8 mouse cellular contexts compared by ENCODE assay signal in genomic region chr17:53596314-53596882, GRCm38 (mm10). TPM values are rescaled to one million over a fixed set of nuclear protein-coding genes. Genes with fewer than 3 reads are reported as not detected.
A peak's percentile ranks its signal among the peaks of the same experiment; 100 is the strongest.
DNase-seq lines count a peak whose midpoint lies in the region; ATAC-seq lines count a peak whose summit lies in the region.

No protein-coding gene starts in this region.

- H3K4me3 ChIP-seq in heart, embryonic 13.5 days, result no peak overlapping the region

- H3K27ac ChIP-seq in heart, embryonic 13.5 days (replicated peaks), result peak overlapping the region; percentile 77

- no peak overlapping the region for H3K9ac ChIP-seq in heart, embryonic 13.5 days

- peaks cover 41% of the 10 kb centered on the region for H3K4me1 ChIP-seq in heart, embryonic 13.5 days

- no peaks in the 10 kb centered on the region for H3K36me3 ChIP-seq in heart, embryonic 13.5 days

- H3K9me3 ChIP-seq in heart, embryonic 13.5 days, result no peaks in the 10 kb centered on the region

- peak; percentile 94 for ATAC-seq in erythroblast, adult 5-6 weeks (replicated peaks; ENCODE audit: low FRiP score, poor library complexity, severe bottlenecking)
- ATAC-seq in heart, embryonic 13.5 days (ENCODE audit: extremely low read depth, insufficient number of reproducible peaks, low FRiP score, low TSS enrichment), result no peak

- H3K27me3 ChIP-seq in heart, embryonic 13.5 days (replicated peaks), result no peaks in the 10 kb centered on the region

- no peak overlapping the region for H3K4me2 ChIP-seq in heart, embryonic 13.5 days

- 18% methylated on average over 3 of the region's 3 CpGs for WGBS in heart, embryonic 13.5 days

- DNase-seq in urinary bladder, postnatal 14 days (ENCODE audit: low spot score), result peak; percentile 57
- DNase-seq in urinary bladder, adult 2 months (ENCODE audit: low spot score), result no peak
- peak; percentile 50 to 70 for DNase-seq in layer of hippocampus, postnatal 14 days (ENCODE audit: low spot score in 2 of 2)
- peak; percentile 61 for DNase-seq in lung, postnatal 25 days (ENCODE audit: low spot score)
- DNase-seq in right cerebral cortex, postnatal 25 days, result peak; percentile 29
- DNase-seq in T-cell, adult 2 months (ENCODE audit: low spot score), result no peak

RNA-seq across cellular contexts. Expression of gene Kat2b, which starts 29.7 kb away (rescaled TPM):
- polyA plus RNA-seq in urinary bladder, adult 2 months (2012; rRNA removed), result 31.5 and 35.5 TPM in 2 replicates
- total RNA-seq in erythroblast, adult 5-6 weeks (2015; ENCODE audit: low replicate concordance), result 19.0 and 27.9 TPM in 2 replicates
- 30.8 and 42.5 TPM in 2 replicates for total RNA-seq in erythroblast, adult 5-6 weeks (2017; ENCODE audit: low replicate concordance)
- 7.4 and 8.1 TPM in 2 replicates for polyA plus RNA-seq in heart, embryonic 13.5 days (2015; fragmentation: Nextera tagmentation; extraction: Ambion mirVana)
- 10 to 100 TPM; 13.4 to 15.5 TPM for total RNA-seq in layer of hippocampus, postnatal 14 days (2021)

RNA-seq across cellular contexts. Expression of gene Pp2d1, which starts 57.1 kb away (rescaled TPM):
- not detected in 2 replicates for polyA plus RNA-seq in urinary bladder, adult 2 months (2012; rRNA removed)
- not detected in 2 replicates for total RNA-seq in erythroblast, adult 5-6 weeks (2015; ENCODE audit: low replicate concordance)
- total RNA-seq in erythroblast, adult 5-6 weeks (2017; ENCODE audit: low replicate concordance), result 0.28 TPM in 1 of 2 replicates, not detected in the other
- polyA plus RNA-seq in heart, embryonic 13.5 days (2015; fragmentation: Nextera tagmentation; extraction: Ambion mirVana), result 0.13 and 0.25 TPM in 2 replicates
- not detected for total RNA-seq in layer of hippocampus, postnatal 14 days (2021)

Comparison
In these comparisons a context has a peak if more than half of its experiments do, and no peak if none do; other contexts are left out.
1. DNase-seq: peak in urinary bladder, postnatal 14 days (single experiment), layer of hippocampus, postnatal 14 days (2 of 2), lung, postnatal 25 days (single experiment) and right cerebral cortex, postnatal 25 days (single experiment); none in urinary bladder, adult 2 months (single experiment) and T-cell, adult 2 months (single experiment).